Comparison of ENCODE assay signal across 7 mouse cellular contexts in the genomic region with DNA sequence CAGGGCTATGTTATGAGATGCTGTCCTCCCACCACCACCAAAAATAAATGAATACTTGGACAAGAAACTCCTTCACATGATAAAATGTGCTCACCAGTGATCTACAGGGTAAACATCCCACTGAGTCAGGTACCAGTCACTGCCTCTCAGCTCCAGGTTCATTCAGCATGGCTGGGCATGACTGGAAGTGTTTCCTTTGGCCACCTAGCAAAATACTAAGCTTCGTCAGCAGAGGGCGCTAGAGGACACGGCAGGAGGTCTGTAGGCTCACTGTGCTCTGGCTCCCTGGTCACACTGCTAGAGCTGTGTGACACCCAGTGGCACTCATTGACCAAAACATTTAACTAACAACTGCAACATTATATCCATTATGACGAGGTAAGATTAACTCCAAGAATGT. TPM values are rescaled to one million over a fixed set of nuclear protein-coding genes. Genes with fewer than 3 reads are reported as not detected.
DNase-seq lines count a peak whose midpoint lies in the region; ATAC-seq and TF ChIP-seq lines count a peak whose summit lies in the region.

No protein-coding gene starts in this region.

- WGBS in forebrain, postnatal 0 days, result 5% methylated on average over 4 of the region's 4 CpGs
- WGBS in hindbrain, embryonic 15.5 days, result 6% methylated on average over 4 of the region's 4 CpGs

- no peak overlapping the region for H3K4me2 ChIP-seq in forebrain, postnatal 0 days (ENCODE audit: low read depth)
- H3K4me2 ChIP-seq in hindbrain, embryonic 15.5 days, result no peak overlapping the region

- H3K9ac ChIP-seq in forebrain, postnatal 0 days, result no peak overlapping the region
- no peak overlapping the region for H3K9ac ChIP-seq in hindbrain, embryonic 15.5 days

- H3K9me3 ChIP-seq in forebrain, postnatal 0 days (ENCODE audit: low read length), result no peaks in the 10 kb centered on the region
- no peaks in the 10 kb centered on the region for H3K9me3 ChIP-seq in hindbrain, embryonic 15.5 days

- H3K4me3 ChIP-seq in forebrain, postnatal 0 days (ENCODE audit: low read depth, low read length), result no peak overlapping the region
- no peak overlapping the region for H3K4me3 ChIP-seq in hindbrain, embryonic 15.5 days

- H3K36me3 ChIP-seq in forebrain, postnatal 0 days (ENCODE audit: insufficient read depth), result no peaks in the 10 kb centered on the region
- no peaks in the 10 kb centered on the region for H3K36me3 ChIP-seq in hindbrain, embryonic 15.5 days

- H3K27ac ChIP-seq in forebrain, postnatal 0 days (ENCODE audit: low read depth, low read length), result no peak overlapping the region
- no peak overlapping the region for H3K27ac ChIP-seq in hindbrain, embryonic 15.5 days (replicated peaks)

- peak; percentile 89 for TF ChIP-seq CTCF in forebrain, postnatal 0 days (IDR thresholded peaks at IDR 0.05; ENCODE audit: low read depth)

- no peaks in the 10 kb centered on the region for H3K4me1 ChIP-seq in forebrain, postnatal 0 days (ENCODE audit: insufficient read depth)
- H3K4me1 ChIP-seq in hindbrain, embryonic 15.5 days (replicated peaks), result no peaks in the 10 kb centered on the region

- DNase-seq in R1 (ENCODE audit: low read depth, low spot score), result peak; percentile 84
- peak; percentile 82 to 83 for DNase-seq in cerebellum, adult 18-20 months
- DNase-seq in forebrain, postnatal 0 days, result peak; percentile 73
- DNase-seq in layer of hippocampus, postnatal 25 days (ENCODE audit: extremely low spot score in 1 of 2, low spot score in 1 of 2), result peak; percentile 76 to 93
- peak; percentile 60 for DNase-seq in spleen, adult 12 weeks (ENCODE audit: low spot score)

- ATAC-seq in forebrain, postnatal 0 days, result peak; percentile 56; the same call in 1 of the 2 replicates
- ATAC-seq in hindbrain, embryonic 15.5 days (ENCODE audit: low FRiP score, low read depth), result peak; percentile 59
- peak; percentile 96 for ATAC-seq in megakaryocyte, adult 5-6 weeks (ENCODE audit: poor library complexity, severe bottlenecking)

- H3K27me3 ChIP-seq in forebrain, postnatal 0 days (ENCODE audit: insufficient read depth, low read length), result no peaks in the 10 kb centered on the region
- no peaks in the 10 kb centered on the region for H3K27me3 ChIP-seq in hindbrain, embryonic 15.5 days

RNA-seq across cellular contexts. Expression of a gene that starts 32.3 kb away (rescaled TPM):
- 4.6 and 8.3 TPM in 2 replicates for total RNA-seq in forebrain, postnatal 0 days (2014; rRNA removed)
- polyA plus RNA-seq in forebrain, postnatal 0 days (2015; fragmentation: Nextera tagmentation; extraction: Ambion mirVana), result 3.3 and 6.0 TPM in 2 replicates
- polyA plus RNA-seq in hindbrain, embryonic 15.5 days (2015; fragmentation: Nextera tagmentation; extraction: Ambion mirVana), result 6.0 and 6.5 TPM in 2 replicates
- total RNA-seq in layer of hippocampus, postnatal 25 days (2021), result 1 to 10 TPM; 3.3 to 4.0 TPM
- total RNA-seq in megakaryocyte, adult 5-6 weeks (2015), result 0.14 TPM in 1 of 2 replicates, not detected in the other
- 0.15 and 0.53 TPM in 2 replicates for total RNA-seq in megakaryocyte, adult 5-6 weeks (2017)

RNA-seq across cellular contexts. Expression of a gene that starts 32.5 kb away (rescaled TPM):
- total RNA-seq in forebrain, postnatal 0 days (2014; rRNA removed), result 721 and 854 TPM in 2 replicates
- polyA plus RNA-seq in forebrain, postnatal 0 days (2015; fragmentation: Nextera tagmentation; extraction: Ambion mirVana), result 482 and 654 TPM in 2 replicates
- polyA plus RNA-seq in hindbrain, embryonic 15.5 days (2015; fragmentation: Nextera tagmentation; extraction: Ambion mirVana), result 425 and 508 TPM in 2 replicates
- 100 to 1,000 TPM; 262 to 293 TPM for total RNA-seq in layer of hippocampus, postnatal 25 days (2021)
- 1,940 and 2,009 TPM in 2 replicates for total RNA-seq in megakaryocyte, adult 5-6 weeks (2015)
- 1,458 and 1,666 TPM in 2 replicates for total RNA-seq in megakaryocyte, adult 5-6 weeks (2017)

RNA-seq across cellular contexts. Expression of a gene that starts 38.6 kb away (rescaled TPM):
- total RNA-seq in forebrain, postnatal 0 days (2014; rRNA removed), result 7.3 and 16.6 TPM in 2 replicates
- 0.87 and 3.0 TPM in 2 replicates for polyA plus RNA-seq in forebrain, postnatal 0 days (2015; fragmentation: Nextera tagmentation; extraction: Ambion mirVana)
- polyA plus RNA-seq in hindbrain, embryonic 15.5 days (2015; fragmentation: Nextera tagmentation; extraction: Ambion mirVana), result 4.4 and 4.6 TPM in 2 replicates
- total RNA-seq in layer of hippocampus, postnatal 25 days (2021), result 10 to 100 TPM; 16.5 to 18.1 TPM
- total RNA-seq in megakaryocyte, adult 5-6 weeks (2015), result 1.4 and 1.6 TPM in 2 replicates
- 2.2 and 2.6 TPM in 2 replicates for total RNA-seq in megakaryocyte, adult 5-6 weeks (2017)
